Mouse (Mus musculus) common myeloid progenitor, adult 5-6 weeks (primary cell): ENCODE results near the gene Tceanc2. TPM values are rescaled to one million over a fixed set of nuclear protein-coding genes. Genes with fewer than 3 reads are reported as not detected.

Source experiments
- ATAC-seq: replicated peaks from 2 replicates; pipeline ENCODE4 v1.8.0; 2016; ENCODE audit warnings: low read depth, mild to moderate bottlenecking, moderate TSS enrichment, inconsistent platforms; ENCODE audit not compliant: poor library complexity, severe bottlenecking
- total RNA-seq: library from RNA; stranded (forward); fragments of 200-1000, 187-1606 nt; gene quantifications from 2 replicates; pipeline ENCODE4 v1.2.3, GENCODE M21; 2017

The Tceanc2 gene
- total RNA-seq, 1 experiment from 2014 or later = 25.0 TPM

- ATAC-seq = no peak
Observed at GRCm38 (mm10) chr4:107096841-107097373, 82.0 kb downstream of the Tceanc2 start, which contains the start of gene Cdcp2. Gene Cdcp2, plus strand, starts transcription at chr4:107096891.

DNA sequence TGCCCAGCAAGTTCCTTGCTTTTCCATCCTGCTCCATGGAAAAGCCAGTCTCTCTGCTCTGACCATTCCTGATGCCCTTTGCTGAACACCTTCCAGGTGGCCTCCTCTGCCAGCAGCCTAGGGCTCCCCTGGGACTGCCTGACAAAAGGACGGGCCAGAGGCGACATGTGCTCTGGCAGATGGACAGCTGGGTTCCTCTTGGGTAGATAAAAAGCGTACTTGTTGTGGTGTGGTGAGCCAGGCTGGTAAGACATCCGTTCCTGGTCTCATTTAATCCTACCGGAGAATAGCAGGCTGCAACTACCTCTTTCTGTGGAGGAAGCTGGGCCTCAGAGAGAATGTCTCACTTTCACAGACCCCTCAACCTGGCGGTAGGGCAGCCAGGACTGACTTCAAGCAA lies 82.9 kb downstream of the Tceanc2 start:
- ATAC-seq = peak; percentile 94

DNA sequence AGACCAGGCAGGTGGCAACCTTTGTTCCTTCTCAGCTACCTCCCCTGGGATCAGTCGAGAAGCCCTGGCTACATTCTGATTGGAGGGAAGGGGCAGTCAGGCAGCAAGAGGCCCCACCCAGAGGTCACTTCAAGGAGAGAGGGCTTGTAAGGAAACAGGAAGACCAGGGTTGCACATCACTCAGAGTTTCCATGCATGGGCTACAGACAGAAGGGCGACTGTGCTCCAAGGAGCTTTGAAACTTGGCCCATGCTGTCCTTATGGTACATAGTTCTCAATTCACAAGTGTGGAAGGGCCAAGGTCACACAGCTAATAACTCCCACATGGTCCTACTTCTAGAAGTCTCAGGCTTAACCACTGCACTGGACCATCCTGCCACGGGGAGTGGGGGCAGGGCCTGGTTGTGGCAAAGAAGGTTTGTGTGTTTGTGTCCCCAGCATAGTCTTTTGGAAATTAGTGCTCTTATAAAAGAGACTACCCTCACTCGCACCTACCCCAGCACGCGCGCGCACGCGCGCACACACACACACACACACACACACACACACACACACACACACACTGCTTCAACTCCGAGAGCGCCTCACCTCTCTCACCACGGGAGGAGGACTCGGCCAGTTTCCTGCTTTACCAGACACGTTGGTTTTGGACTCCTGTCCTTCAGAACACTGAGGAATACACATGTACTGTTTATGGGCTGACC lies 84.3 kb downstream of the Tceanc2 start:
- ATAC-seq = no peak

GRCm38 (mm10) chr4:107091696-107092095 lies 87.2 kb downstream of the Tceanc2 start:
- no peak for ATAC-seq

DNA sequence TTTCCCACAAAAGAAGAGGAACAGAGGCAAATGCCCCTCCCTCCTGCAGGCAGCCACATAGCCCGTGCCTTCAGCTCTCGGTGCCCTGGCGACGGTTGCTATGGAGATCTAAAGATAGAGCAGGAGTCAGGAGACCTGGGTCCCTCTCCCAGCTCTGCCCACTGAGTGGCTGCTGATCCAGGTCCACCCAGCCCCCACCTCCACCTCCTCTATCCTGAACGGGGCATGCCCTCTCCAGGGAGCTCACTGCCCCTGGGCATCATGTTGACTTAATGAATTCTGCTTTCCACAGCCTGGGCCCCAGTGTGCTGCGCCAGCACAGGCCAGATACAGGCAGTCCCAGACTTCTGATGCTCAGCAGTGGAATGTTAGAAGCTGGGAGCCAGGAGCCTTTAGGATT lies 94.1 kb downstream of the Tceanc2 start:
- no peak for ATAC-seq

DNA sequence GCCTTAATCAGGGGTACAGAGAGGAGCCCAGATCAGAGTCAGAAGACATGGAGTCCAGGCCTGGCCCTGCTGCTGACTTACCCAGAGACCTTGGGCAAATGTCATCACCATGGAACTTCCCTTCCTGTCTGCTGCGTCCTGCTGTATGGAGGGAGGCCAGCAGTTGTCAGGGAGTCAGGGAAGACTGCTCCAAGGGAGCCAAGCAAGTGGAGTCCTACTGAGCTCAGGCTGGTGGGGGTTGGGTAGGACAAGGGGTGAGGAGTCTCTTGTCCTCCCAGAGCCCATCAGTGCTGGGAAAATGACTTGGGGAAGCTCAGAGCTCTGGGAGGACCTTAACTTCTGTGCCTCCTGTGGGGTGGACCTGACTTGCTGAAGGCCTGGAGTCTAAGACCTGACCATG lies 94.6 kb downstream of the Tceanc2 start:
- no peak for ATAC-seq

Other genes starting within 250 kb of the Tceanc2 start
- gene Mrpl37, start 112.2 kb downstream of the Tceanc2 start, total RNA-seq = 59.5 and 60.2 TPM in 2 replicates
- gene Cyb5rl, start 112.1 kb downstream of the Tceanc2 start, total RNA-seq = 2.2 and 5.2 TPM in 2 replicates
- not detected in 2 replicates for gene Cdcp2, start 82.2 kb downstream of the Tceanc2 start, total RNA-seq
- gene Tmem59, start 717 bp downstream of the Tceanc2 start, total RNA-seq = 115 and 141 TPM in 2 replicates
- not detected in 2 replicates for gene Ldlrad1, start 30.1 kb upstream of the Tceanc2 start, total RNA-seq
- 10.8 and 11.7 TPM in 2 replicates for gene Lrrc42, start 74.4 kb upstream of the Tceanc2 start, total RNA-seq
- 20.6 and 28.9 TPM in 2 replicates for gene Hspb11, start 74.5 kb upstream of the Tceanc2 start, total RNA-seq
- not detected in 2 replicates for gene Dio1, start 128.1 kb upstream of the Tceanc2 start, total RNA-seq
- gene Yipf1, start 135.2 kb upstream of the Tceanc2 start, total RNA-seq = 28.8 and 28.9 TPM in 2 replicates
- 48.2 and 49.7 TPM in 2 replicates for gene Ndc1, start 188.7 kb upstream of the Tceanc2 start, total RNA-seq